Mouse (Mus musculus) yolk sac, embryonic 10.5 days (tissue): ENCODE results near the gene Prkcq.

Experiments used
- DNase-seq: peaks from one replicate; pipeline ENCODE4 v3.0.0-alpha.2; 2017; ENCODE audit warnings: low spot score

The Prkcq gene

GRCm38 (mm10) chr2:11171754-11172501 is at the start of gene Prkcq:
Prkcq (plus strand) TSS chr2:11172108.
- DNase-seq: peak; percentile 21

- no peak for DNase-seq
These were observed 41.0 kb upstream of the Prkcq start for GRCm38 (mm10) chr2:11130881-11131280.

GRCm38 (mm10) chr2:11135718-11136117 is 36.2 kb upstream of the Prkcq start:
- DNase-seq: no peak

GRCm38 (mm10) chr2:11138076-11138475 is 33.8 kb upstream of the Prkcq start:
- no peak for DNase-seq

GRCm38 (mm10) chr2:11139518-11140152 is 32.3 kb upstream of the Prkcq start:
- no peak for DNase-seq

GRCm38 (mm10) chr2:11140385-11140784 is 31.5 kb upstream of the Prkcq start:
- DNase-seq: no peak

- DNase-seq: no peak
These were observed 22.8 kb upstream of the Prkcq start for GRCm38 (mm10) chr2:11149091-11149490.

GRCm38 (mm10) chr2:11150975-11151374 is 20.9 kb upstream of the Prkcq start:
- no peak for DNase-seq

- no peak for DNase-seq
These were observed 20.1 kb upstream of the Prkcq start for GRCm38 (mm10) chr2:11151655-11152323.

- no peak for DNase-seq
These were observed 12.3 kb upstream of the Prkcq start for GRCm38 (mm10) chr2:11159641-11160040.

- DNase-seq: no peak
These were observed 11.2 kb upstream of the Prkcq start for GRCm38 (mm10) chr2:11160696-11161095.

GRCm38 (mm10) chr2:11161336-11161735 is 10.6 kb upstream of the Prkcq start:
- no peak for DNase-seq

- no peak for DNase-seq
These were observed 9.2 kb upstream of the Prkcq start for GRCm38 (mm10) chr2:11162701-11163100.

GRCm38 (mm10) chr2:11164170-11164569 is 7.7 kb upstream of the Prkcq start:
- DNase-seq: no peak

- DNase-seq: no peak
These were observed 2.1 kb upstream of the Prkcq start for GRCm38 (mm10) chr2:11169721-11170335.

GRCm38 (mm10) chr2:11172831-11173414 is 1.0 kb downstream of the Prkcq start:
- DNase-seq: no peak

GRCm38 (mm10) chr2:11173521-11173920 is 1.6 kb downstream of the Prkcq start:
- no peak for DNase-seq

- no peak for DNase-seq
These were observed 2.2 kb downstream of the Prkcq start for GRCm38 (mm10) chr2:11174101-11174500.

- DNase-seq: no peak
These were observed 6.0 kb downstream of the Prkcq start for GRCm38 (mm10) chr2:11177880-11178279.

GRCm38 (mm10) chr2:11181510-11181909 is 9.6 kb downstream of the Prkcq start:
- no peak for DNase-seq

- no peak for DNase-seq
These were observed 10.2 kb downstream of the Prkcq start for GRCm38 (mm10) chr2:11182096-11182495.

- no peak for DNase-seq
These were observed 12.1 kb downstream of the Prkcq start for GRCm38 (mm10) chr2:11183991-11184390.
